Mouse (Mus musculus): ENCODE results near the gene Nelfb. TPM values are rescaled to one million over a fixed set of nuclear protein-coding genes. Genes with fewer than 3 reads are reported as not detected.
A peak's percentile ranks its signal among the peaks of the same experiment; 100 is the strongest.

Nelfb gene
- total RNA-seq, 2 experiments from 2014 or later = 55.4 to 58.5 TPM

DNA sequence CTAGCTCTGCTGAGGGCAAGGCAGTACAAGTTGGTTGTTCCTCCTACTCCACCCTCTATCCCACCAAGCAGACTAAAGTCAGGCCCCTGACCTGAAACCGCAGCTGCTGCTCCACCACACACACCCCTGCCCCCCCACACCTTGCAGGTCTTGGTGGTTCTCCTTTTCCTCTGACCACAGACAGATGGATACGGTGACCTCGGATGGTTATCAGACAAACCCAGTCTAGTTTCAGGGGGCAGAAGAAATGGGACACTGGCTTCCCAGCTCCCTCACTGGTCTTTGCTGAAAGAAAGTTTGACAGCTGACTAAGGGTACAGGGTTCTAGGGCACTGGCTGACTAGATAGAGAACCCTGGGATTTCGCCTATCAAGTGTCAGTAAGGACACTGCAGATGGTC is 22.1 kb upstream of the Nelfb start:
- DNase-seq (ENCODE audit: low spot score in 2 of 2) = no peak
- intact Hi-C loops (cut with DNase I) = no loop called here

DNA sequence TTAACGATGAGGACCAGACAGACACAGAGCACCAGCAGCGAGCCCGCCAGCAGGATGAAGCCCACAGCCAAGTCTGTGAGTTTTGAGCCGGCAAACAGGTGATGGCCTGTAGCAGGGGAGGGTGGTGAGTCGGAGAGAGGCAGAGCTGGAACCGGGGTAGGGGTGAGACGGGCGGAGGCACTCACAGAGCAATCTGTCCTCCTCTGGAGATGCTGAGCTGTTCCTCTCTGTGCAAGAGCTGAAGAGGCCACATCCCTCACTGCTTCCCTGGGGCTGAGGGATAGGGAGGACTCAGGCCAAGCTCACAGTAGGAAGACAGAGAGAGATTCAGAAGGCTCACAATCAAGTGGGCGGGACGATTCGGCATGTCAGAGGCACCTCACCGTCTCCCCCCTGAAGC is 19.7 kb upstream of the Nelfb start:
- no peak for DNase-seq (ENCODE audit: low spot score in 2 of 2)
- intact Hi-C loops (cut with DNase I) = no loop called here

DNA sequence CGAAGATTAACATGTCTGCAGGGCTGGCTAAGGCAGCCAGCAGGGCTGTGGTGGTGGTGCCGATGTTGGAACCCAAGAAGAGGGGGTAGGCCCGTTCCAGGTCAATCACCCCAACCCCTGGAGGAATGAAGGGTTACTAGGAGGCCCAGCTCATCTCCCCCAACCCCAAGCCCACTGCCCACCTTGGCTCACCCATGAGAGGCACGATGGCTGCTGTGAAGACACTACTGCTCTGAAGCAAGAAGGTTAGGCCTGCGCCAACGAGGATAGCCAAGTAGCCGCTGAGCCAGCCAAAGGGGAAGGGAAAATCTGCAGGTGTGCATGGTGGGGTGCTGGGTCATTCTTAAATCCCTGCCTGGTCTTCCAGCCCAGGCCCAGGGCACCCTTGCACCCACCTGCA is 19.3 kb upstream of the Nelfb start:
- no peak for DNase-seq (ENCODE audit: low spot score in 2 of 2)
- intact Hi-C loops (cut with DNase I) = no loop called here

DNA sequence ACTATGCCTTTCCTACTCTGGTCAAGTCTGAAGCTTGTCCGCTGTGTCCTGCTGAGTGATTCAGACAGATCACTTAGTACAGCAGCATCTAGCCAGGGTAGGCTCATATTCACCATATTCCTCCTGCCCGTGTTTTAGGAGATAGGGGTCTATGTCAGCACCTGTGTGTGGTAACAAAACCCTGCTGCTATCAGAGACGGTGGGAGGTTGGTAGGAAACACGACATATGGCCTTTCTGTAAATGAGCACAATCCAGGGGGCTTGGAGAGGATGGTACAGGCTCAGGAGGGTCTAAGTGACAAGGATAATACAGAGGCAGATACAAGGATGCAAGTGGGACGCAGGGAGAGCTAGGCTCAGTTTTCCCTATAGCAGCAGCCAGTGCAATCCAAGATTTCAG is 18.3 kb upstream of the Nelfb start:
- intact Hi-C loops (cut with DNase I) = loop anchor here (5.0 kb wide), 1 partner anchor 37 kb away; no protein-coding TSS in a partner anchor
- DNase-seq (ENCODE audit: low spot score in 2 of 2) = no peak

DNA sequence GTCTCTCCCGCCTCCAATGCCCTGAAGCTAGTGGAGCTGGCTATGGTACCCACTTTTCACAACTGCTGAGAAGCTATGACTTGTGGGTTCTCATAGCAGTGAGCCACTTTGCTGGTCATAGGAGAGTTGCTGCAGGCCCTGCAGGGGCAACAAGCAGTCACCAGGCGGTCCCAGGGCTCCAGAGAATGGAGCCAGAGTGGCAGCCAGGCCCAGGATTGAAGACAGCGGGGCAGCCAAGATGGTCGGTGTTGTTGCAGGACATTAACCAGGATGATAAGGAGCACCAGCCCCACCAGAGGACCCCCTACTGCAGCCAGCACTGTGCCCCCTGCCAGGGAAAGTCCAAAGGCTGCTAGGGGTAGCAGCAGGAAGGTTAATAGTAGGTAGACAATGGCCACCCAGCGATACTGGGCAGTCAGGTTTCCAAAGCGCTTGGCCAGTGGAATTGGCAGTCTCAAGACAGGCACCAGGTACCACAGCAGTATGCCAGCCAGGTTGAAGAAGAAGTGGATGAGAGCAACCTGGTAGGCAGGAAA is 17.8 kb upstream of the Nelfb start:
- DNase-seq (ENCODE audit: low spot score in 2 of 2) = no peak
- intact Hi-C loops (cut with DNase I) = loop anchor here (5.0 kb wide), 1 partner anchor 37 kb away; no protein-coding TSS in a partner anchor

DNA sequence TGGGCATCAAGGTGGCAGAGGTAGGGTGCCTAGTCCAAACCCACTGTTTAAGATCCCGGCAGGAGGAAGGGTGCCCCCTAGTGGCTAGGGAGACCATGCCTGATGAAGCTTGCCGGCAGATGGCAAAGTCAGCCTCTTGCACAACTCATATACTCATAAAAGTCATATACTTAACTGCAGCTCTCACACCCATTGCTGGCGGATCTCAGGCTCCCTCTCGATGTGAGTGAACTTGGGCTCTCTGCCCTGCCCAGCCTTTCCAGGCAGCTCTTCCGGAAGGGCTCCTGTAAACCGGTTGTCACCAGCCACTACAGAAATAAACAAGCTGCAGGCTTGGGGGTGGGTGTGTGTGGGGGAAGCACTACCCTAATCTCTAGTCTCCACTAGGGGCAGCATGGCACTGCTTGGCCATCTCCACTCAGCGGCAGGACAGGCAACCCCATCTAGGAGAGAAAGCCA is 17.2 kb upstream of the Nelfb start:
- DNase-seq (ENCODE audit: low spot score in 2 of 2) = peak; percentile 80 to 84
- intact Hi-C loops (cut with DNase I) = loop anchor here (5.0 kb wide), 1 partner anchor 36 kb away; no protein-coding TSS in a partner anchor

DNA sequence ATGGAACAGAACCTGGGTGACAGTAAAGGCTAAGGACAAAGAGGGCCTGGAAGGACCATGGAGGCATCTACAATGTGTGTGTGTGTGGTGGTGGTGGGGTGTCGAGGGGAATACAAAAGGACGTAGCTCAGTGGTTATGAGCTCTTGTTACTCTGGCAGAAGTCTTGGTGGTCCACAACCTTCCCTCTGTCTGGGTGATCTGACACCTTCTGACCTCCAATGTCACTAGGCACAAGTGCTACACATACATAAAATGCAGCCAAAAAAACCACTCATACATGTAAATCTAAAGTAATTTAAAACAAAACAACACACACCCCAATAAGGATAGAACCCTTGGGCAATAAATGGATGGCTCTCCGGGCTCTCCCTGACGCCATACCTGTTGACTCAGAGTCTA is 16.1 kb upstream of the Nelfb start:
- DNase-seq (ENCODE audit: low spot score in 2 of 2) = no peak
- intact Hi-C loops (cut with DNase I) = loop anchor here (5.0 kb wide), 1 partner anchor 35 kb away; no protein-coding TSS in a partner anchor

DNA sequence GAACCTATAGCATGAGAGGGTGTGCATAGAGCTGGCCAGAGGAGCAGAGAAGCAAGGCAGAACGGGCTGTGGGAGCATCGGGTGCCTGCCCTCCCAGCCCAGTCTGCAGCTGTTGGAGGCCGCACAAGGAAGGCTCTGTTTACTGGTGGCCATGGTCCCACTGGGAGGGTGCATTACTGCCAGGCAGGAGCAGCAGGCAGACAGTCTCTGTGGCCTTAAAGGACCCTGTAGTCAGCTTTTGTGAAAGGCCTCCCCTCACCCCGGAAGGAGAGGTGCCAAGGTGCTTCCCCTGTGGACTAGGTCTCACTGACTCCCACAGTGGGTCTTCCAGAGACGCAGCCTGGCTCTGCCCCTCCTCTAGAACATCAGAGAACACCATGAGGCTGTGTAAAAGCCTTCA is 15.6 kb upstream of the Nelfb start:
- DNase-seq (ENCODE audit: low spot score in 2 of 2) = peak; percentile 33 to 41
- intact Hi-C loops (cut with DNase I) = loop anchor here (5.0 kb wide), 1 partner anchor 35 kb away; no protein-coding TSS in a partner anchor

DNA sequence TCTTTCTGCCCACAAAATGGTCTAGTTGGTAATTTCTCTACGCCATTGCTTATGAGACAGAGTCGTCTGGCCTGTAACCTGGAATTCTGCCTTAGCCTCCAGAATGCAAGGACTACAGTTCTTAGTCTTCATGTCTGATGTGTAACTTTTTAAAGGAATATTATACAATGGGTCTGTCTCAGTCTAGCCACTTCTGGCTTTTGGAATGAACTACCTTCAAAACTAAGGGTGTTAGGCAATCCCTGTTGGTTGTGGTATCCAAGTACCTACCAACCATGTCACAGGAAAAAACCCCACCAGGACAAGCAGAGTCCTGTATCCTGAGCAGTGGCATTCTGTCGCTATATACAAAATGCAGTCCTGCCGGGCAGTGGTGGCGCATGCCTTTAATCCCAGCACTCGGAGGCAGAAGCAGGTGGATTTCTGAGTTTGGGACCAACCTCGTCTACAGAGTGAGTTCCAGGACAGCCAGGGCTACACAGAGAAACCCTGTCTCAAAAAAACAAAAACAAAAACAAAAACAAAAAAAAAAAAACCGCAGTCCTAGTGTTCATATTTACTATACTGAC is 14.6 kb upstream of the Nelfb start:
- intact Hi-C loops (cut with DNase I) = loop anchor here (2.0 to 5.0 kb wide), 2 partner anchors 34 to 37 kb away; partner anchors contain the start of gene Tprn
- no peak for DNase-seq (ENCODE audit: low spot score in 2 of 2)

DNA sequence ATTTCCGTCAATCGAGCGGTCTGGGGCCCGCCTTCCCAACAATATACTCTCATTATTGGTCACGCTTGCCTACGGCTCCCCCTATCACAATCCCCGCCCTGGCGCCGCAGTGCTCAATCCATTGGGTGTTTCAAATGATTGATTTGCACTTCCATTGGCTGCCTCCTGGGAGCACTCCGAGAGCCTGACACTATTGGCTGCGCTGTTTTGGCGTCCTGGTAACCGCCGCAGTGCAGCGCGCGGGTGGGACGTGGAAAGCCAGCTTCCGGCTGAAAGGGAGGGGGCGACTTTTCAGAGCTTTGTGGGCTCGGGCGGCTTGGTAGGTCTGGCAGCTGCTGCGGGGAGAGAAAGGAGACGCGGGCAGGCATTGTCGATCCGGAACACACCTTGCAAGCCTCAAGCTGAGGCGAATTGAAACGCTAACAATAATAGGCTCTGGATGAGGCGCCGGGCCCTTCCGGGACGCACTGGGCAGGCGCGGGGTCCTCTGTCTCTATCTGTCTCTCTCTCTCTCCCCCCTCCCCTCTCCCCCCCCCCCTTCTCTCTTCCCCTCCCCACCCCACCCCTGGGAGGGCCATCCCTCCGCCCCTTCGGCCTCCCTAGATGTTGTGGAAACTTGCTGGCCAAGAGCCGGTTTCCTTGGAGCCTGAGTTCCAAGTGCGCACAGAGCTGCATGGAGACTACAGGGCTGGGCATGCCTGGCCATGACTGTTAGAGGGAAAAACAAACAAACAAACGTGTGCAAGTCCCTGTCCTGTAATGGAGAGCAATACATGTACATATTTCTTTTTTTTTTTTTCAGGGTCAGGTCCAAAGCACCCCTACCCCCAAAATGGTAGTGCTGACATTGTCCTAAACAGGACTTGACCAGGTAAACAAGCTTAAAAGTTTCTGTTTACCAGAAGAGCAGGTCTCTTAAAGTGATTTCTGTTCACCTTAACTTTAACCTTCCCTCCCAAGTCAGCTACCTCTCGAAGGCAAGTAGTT is 13.8 kb upstream of the Nelfb start:
- intact Hi-C loops (cut with DNase I) = loop anchor here (2.0 to 5.0 kb wide), 2 partner anchors 33 to 38 kb away; partner anchors contain the start of gene Tprn

DNA sequence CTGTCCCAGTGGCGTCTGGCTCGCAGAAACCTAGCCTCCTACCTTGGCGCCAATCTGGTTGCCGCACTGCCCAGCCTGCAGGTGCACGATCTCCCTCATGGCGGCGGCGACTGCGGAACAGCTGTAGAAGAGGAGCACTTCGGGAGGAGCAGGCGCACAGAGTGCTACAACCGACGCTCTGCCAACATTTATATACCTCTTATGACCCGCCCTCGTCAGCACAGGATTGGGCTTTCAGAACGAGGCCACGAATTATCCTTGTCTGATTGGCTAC is 13.1 kb upstream of the Nelfb start, which contains the start of gene Tubb4b:
TSS of gene Tubb4b (minus strand) at position 211 of the 274 bp plus-strand sequence.
- intact Hi-C loops (cut with DNase I) = loop anchor here (2.0 kb wide), 1 partner anchor 38 kb away; the partner anchor contains the start of gene Tprn

More for the DNA sequence above, 13.8 kb upstream of the Nelfb start:
- DNase-seq (ENCODE audit: low spot score in 2 of 2) = peak; percentile 99

DNA sequence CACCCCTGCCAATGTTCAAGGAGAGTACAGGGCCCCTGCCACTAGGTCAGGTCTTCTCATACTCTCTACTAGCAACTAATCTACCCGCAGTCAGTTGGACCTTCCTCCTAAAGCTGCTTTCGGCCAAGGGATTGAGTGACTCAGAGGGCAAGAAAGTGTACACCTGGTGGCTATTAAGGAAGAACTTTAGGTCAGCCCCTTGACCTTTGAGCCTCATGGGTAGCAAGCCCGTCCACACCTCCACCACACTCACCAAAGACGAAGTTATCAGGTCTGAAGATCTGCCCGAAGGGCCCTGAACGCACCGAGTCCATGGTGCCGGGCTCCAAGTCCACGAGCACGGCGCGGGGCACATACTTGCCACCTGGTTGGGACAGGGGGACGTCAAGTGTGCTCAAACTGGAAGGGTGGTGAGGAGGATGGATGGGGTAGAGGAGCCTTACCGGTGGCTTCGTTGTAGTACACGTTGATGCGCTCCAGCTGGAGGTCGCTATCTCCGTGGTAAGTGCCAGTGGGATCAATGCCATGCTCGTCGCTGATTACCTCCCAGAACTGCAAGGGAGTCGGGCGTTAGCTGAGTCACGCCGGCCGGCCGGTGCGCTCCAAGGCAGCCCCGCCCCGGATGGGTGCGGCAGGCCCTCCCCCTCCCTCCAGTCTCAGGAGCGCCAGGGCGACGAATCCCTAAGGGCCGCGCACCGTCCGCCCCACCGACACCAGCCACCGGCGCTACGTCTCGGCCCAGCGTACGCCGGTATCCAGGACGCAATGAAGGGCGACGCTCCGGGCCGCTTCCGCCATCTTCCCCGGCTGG is 12.6 kb upstream of the Nelfb start:
- peak; percentile 77 to 83 for DNase-seq (ENCODE audit: low spot score in 2 of 2)
- intact Hi-C loops (cut with DNase I) = loop anchor here (2.0 kb wide), 1 partner anchor 39 kb away; the partner anchor contains the start of gene Tprn

More for the DNA sequence above, 13.1 kb upstream of the Nelfb start, which contains the start of gene Tubb4b:
- no peak for DNase-seq (ENCODE audit: low spot score in 2 of 2)

DNA sequence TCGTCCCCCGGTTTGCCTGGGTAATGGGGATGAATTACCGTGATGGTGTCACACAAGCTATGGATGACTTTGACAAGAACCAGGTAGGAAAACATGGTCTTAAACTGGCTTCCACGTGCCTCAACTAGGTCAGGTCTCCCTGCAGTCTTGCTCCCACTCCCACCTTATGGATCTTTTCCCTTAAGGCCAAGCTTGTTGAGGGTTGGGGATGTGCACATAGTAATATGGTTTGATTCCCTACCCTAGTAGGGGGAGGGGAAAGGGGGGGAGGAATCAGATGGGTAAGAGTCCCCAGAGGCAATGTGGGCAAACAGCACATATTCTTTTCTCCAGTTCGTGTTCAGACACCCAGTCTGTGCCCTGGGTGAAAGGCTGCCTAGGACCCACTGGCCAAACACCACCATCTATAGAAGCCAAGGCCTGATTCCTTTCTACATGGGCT is 10.1 kb upstream of the Nelfb start:
- intact Hi-C loops (cut with DNase I) = no loop called here
- no peak for DNase-seq (ENCODE audit: low spot score in 2 of 2)

DNA sequence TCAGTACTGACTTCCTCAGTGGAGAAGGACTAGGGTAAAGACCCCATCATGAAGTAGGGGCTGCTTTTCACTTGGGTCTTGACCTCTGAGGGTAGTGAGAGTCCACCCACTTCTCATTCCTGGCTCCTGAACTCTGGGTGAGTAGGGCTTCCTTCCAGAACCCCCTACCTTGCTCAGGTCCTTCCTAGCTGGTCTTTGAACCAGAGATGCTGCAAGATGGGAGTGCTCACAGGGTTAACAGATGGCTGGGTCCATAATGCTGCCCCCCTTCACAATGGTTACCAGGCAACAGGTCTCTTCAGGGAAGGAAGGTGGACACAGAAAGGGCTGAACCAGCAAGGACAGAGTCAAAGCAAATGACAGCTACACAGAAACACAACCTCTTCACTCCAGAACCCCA is 7.2 kb upstream of the Nelfb start, which contains the start of gene Fam166a:
TSS of gene Fam166a (plus strand) at position 301 of the 400 bp plus-strand sequence.
- intact Hi-C loops (cut with DNase I) = no loop called here
- DNase-seq (ENCODE audit: low spot score in 2 of 2) = no peak

DNA sequence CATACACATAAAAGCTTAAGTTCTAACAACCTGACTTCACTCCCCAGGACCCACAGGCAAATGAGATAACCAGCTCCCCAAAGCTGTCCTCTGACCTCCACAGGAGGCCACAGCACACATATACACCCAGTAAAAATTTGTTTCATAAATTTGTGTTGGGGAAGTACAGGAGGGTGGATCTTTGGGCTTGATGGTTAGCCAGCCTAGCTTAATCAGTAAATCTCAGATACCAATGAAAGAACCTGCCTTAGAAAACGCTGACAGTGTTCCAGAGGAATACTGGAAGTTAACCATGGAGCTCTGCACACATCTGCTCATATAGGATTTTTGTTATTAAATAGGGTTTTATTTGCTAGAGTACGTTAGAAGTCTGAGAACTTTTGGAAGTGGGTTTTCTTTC is 6.4 kb upstream of the Nelfb start:
- DNase-seq (ENCODE audit: low spot score in 2 of 2) = no peak
- intact Hi-C loops (cut with DNase I) = no loop called here

DNA sequence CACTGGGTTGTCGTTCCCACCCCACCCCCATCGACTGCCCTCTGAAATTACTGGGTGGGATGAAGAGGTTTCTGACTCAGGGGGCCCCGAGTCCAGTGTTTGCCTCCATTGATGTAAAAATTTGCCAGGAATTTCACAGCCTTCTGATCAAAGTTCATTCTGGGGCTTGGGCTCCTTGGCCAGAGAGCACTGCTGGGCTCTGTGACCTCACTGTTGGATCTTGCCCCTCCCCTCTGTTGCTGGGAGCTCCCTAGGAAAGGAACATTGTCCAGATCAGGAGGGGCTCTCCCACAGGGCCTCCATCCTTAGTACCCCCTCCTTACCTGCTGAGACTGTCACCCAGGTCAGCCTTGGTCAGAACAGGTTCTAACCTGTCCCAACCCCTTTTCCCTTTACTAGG is 3.2 kb upstream of the Nelfb start, which contains the start of gene Stpg3:
TSS of gene Stpg3 (minus strand) at position 194 of the 400 bp plus-strand sequence.
- intact Hi-C loops (cut with DNase I) = no loop called here
- no peak for DNase-seq (ENCODE audit: low spot score in 2 of 2)

DNA sequence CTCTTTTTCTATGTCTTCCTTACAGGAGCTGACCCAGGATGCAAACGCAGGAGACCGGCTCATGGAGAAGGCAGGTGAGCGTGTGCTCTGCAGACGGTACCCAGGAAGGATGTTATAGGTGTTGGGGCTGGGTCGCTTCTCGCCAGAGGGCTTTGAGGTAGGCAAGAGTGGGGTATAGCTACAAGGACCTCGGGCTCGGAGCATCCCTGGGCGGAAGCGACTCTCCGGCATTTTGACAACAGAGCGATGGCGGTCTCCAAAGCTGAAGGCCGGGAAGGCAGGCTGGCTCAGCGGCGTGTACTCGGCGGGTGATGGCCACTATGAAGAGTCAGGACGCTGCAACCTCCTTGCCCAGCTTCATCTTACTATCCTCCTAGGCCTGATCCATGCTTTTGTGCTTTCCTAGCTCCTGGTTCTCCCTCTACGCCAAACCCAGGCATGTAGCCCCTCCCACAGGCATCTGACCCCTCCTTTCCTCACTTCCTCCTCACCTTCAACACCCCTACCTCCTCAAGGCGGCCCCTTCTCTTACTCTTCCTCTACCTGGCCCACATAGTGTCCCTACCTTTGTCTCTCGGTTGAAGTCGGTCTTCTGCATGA is 2.1 kb upstream of the Nelfb start:
- intact Hi-C loops (cut with DNase I) = no loop called here
- no peak for DNase-seq (ENCODE audit: low spot score in 2 of 2)

DNA sequence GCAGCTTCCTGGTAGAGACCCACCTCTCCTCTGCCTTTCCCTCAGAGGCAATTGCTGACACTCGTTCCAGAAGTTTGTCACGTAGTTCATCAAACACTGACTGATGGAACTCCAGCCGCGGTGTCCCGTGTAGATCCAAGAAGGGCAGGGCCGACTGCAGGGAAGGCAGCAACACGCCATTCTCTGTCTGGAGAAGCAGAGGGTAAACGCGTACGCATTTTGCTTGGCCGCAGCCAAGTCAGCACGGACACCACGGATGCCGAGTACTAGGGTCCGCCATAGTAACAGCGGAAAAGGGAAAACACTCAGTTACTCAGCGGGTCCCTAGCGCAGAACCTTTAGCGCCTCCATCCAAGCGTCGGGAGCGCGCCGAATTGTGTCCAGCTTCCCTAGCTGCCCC is 603 bp downstream of the Nelfb start:
- intact Hi-C loops (cut with DNase I) = no loop called here
- DNase-seq (ENCODE audit: low spot score in 2 of 2) = no peak

DNA sequence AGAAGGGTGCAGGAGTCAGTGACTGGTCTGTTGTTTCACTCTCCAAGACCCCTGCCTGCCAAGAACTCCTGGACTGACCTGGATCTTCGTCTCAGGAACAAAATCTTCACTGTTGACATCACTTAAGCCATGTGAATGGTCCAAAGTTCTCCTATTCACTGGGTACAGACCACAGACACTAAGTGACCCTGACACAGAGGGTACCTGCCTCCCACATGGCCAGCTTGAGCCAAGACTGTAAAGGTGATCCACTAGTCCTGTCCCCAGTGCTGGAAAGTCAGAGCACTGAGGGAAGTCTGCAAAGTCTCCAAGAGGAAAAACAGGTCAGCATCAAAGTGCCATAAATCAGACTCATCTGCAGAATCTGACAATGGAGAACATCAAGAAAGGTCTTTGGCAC is 3.7 kb downstream of the Nelfb start:
- intact Hi-C loops (cut with DNase I) = no loop called here
- DNase-seq (ENCODE audit: low spot score in 2 of 2) = no peak

All from left cerebral cortex, postnatal 36 days (tissue).